In the genomic region with DNA sequence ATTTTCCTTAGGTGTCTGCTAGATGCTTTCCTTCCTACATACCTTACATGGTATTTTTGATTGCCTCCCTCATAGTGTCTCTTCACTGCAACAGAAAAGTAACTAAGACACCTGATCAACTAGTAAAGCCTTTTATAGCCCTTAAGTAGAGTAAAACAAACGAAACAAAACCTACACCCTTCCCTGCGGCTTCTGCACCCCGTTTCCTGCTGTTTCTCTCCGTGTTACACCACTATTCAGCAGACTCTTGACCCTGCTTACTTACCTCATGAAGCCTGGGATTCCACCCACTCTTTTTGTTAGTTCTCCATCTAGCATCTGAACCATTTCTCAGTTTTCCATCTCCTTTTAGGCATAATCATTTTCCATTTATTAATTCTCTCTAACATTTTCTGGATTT, we compare ENCODE assay signal across 27 mouse cellular contexts. TPM values are rescaled to one million over a fixed set of nuclear protein-coding genes. Genes with fewer than 3 reads are reported as not detected.
A peak's percentile ranks its signal among the peaks of the same experiment; 100 is the strongest.
DNase-seq lines count a peak whose midpoint lies in the region; ATAC-seq and TF ChIP-seq lines count a peak whose summit lies in the region.
"Had no signal": no experiment of that assay in that cellular context is flagged by ENCODE, and none has a peak within 500 bp of the region (broad histone marks: within the 10 kb centered on the region; RNA-seq: fewer than 3 reads in every experiment).

No protein-coding gene starts in this region.

- H3K9ac ChIP-seq in liver, postnatal 0 days (replicated peaks), result no peak overlapping the region
- H3K9ac ChIP-seq: hindbrain, embryonic 12.5 days; kidney, embryonic 15.5 days; limb, embryonic 13.5 days; midbrain, embryonic 12.5 days had no signal

- 37% methylated on average over 4 of the region's 4 CpGs for WGBS in liver, postnatal 0 days (ENCODE audit: insufficient replicate concordance)

- H3K4me2 ChIP-seq in liver, postnatal 0 days (ENCODE audit: low read depth, low read length), result no peak overlapping the region
- H3K4me2 ChIP-seq: heart, embryonic 11.5 days; hindbrain, embryonic 12.5 days; kidney, embryonic 15.5 days; limb, embryonic 13.5 days; liver, embryonic 11.5 days; midbrain, embryonic 12.5 days had no signal

- H3K27me3 ChIP-seq in liver, postnatal 0 days (ENCODE audit: insufficient read depth, low read length), result no peaks in the 10 kb centered on the region
- H3K27me3 ChIP-seq: hindbrain, embryonic 12.5 days; kidney, embryonic 15.5 days; limb, embryonic 13.5 days; midbrain, embryonic 12.5 days had no signal

- no peak for ATAC-seq in liver, postnatal 0 days
- ATAC-seq: activated CD4-positive, CD25-positive, alpha-beta regulatory T cell, adult 4 months; forebrain, embryonic 14.5 days; hindbrain, postnatal 0 days had no signal

- no peak overlapping the region for H3K4me3 ChIP-seq in liver, postnatal 0 days (ENCODE audit: low read depth, low read length)
- H3K4me3 ChIP-seq: hindbrain, embryonic 12.5 days; kidney, embryonic 15.5 days; left cerebral cortex, adult 2 months; limb, embryonic 13.5 days; midbrain, embryonic 12.5 days had no signal

- no peak for TF ChIP-seq CTCF in liver, postnatal 0 days (IDR thresholded peaks at IDR 0.05; ENCODE audit: low read depth)

- DNase-seq in lung, postnatal 36 days, result peak; percentile 24
- no peak for DNase-seq in lung, postnatal 25 days (ENCODE audit: low spot score)
- peak; percentile 49 for DNase-seq in CD4-positive, CD25-positive, alpha-beta regulatory T cell, adult 2 months (ENCODE audit: low read depth, low spot score)
- peak; percentile 66 for DNase-seq in induced T-regulatory cell, adult 2 months (ENCODE audit: low read depth)
- peak; percentile 55 for DNase-seq in naive thymus-derived CD4-positive, alpha-beta T cell, adult 2 months (ENCODE audit: low read depth)
- DNase-seq in liver, postnatal 0 days, result no peak
- no peak for DNase-seq in cerebellum, adult 18-20 months
- DNase-seq in spleen, postnatal 14 days (ENCODE audit: low spot score in 2 of 2), result no peak
- DNase-seq: adrenal gland, adult 2 months; cerebellum, adult 8-10 months; cerebellum, postnatal 25 days; gastrocnemius, postnatal 25 days; heart, adult 18-20 months; heart, postnatal 36 days; kidney, adult 18-20 months; kidney, postnatal 25 days had no signal

- no peaks in the 10 kb centered on the region for H3K36me3 ChIP-seq in liver, postnatal 0 days (replicated peaks; ENCODE audit: insufficient read depth, low read length)
- H3K36me3 ChIP-seq: hindbrain, embryonic 12.5 days; kidney, embryonic 15.5 days; limb, embryonic 13.5 days; midbrain, embryonic 12.5 days had no signal

- H3K27ac ChIP-seq in liver, postnatal 0 days (ENCODE audit: low read depth), result no peak overlapping the region
- H3K27ac ChIP-seq: hindbrain, embryonic 12.5 days; hindbrain, postnatal 0 days; kidney, embryonic 15.5 days; left cerebral cortex, adult 2 months; limb, embryonic 13.5 days; macrophage; midbrain, embryonic 12.5 days had no signal

- no peaks in the 10 kb centered on the region for H3K9me3 ChIP-seq in liver, postnatal 0 days (ENCODE audit: low read length)
- H3K9me3 ChIP-seq: hindbrain, embryonic 12.5 days; kidney, embryonic 15.5 days; limb, embryonic 13.5 days; midbrain, embryonic 12.5 days had no signal

- no peak for TF ChIP-seq EP300 in liver, postnatal 0 days (IDR thresholded peaks at IDR 0.05; ENCODE audit: low read depth)

- no peaks in the 10 kb centered on the region; the same call in 1 of the 2 replicates for H3K4me1 ChIP-seq in liver, postnatal 0 days (ENCODE audit: insufficient read depth)
- H3K4me1 ChIP-seq: hindbrain, embryonic 12.5 days; kidney, embryonic 15.5 days; limb, embryonic 13.5 days; midbrain, embryonic 12.5 days had no signal

RNA-seq across cellular contexts. Expression of a gene that starts 8.8 kb away (rescaled TPM):
- polyA plus RNA-seq in liver, postnatal 0 days (2015; fragmentation: Nextera tagmentation; extraction: Ambion mirVana), result 9.9 and 11.9 TPM in 2 replicates

Comparison
In these comparisons a context has a peak if more than half of its experiments do, and no peak if none do; other contexts are left out.
1. DNase-seq: peak in lung, postnatal 36 days (single experiment), CD4-positive, CD25-positive, alpha-beta regulatory T cell, adult 2 months (single experiment), induced T-regulatory cell, adult 2 months (single experiment) and naive thymus-derived CD4-positive, alpha-beta T cell, adult 2 months (single experiment); none in lung, postnatal 25 days (single experiment), liver, postnatal 0 days (single experiment), cerebellum, adult 18-20 months (0 of 2) and spleen, postnatal 14 days (0 of 2).